Mouse (Mus musculus) fibroblast of lung, adult 2 months (primary cell): ENCODE results near the gene Clrn1.
"Not testable (repeated sequence)": the region's sequence is repeated elsewhere in the genome, so short reads cannot be mapped to it uniquely, and the experiment has no call there.

Source experiments
- DNase-seq: peaks from one replicate; pipeline ENCODE4 v3.0.0-alpha.2; 2011; ENCODE audit warnings: low read depth

Clrn1 gene

GRCm38 (mm10) chr3:58884801-58885573 is at the start of gene Clrn1:
Clrn1 (minus strand) TSS chr3:58885340.
- no peak for DNase-seq

GRCm38 (mm10) chr3:58924027-58924426 is 38.9 kb upstream of the Clrn1 start:
- DNase-seq, result no peak

- no peak for DNase-seq
These were observed 38.0 kb upstream of the Clrn1 start for GRCm38 (mm10) chr3:58923140-58923539.

- no peak for DNase-seq
These were observed 37.5 kb upstream of the Clrn1 start for GRCm38 (mm10) chr3:58922636-58923035.

GRCm38 (mm10) chr3:58921316-58921715 is 36.2 kb upstream of the Clrn1 start:
- DNase-seq, result no peak

- no peak for DNase-seq
These were observed 19.5 kb upstream of the Clrn1 start for GRCm38 (mm10) chr3:58904656-58905055.

- DNase-seq, result no peak
These were observed 17.1 kb upstream of the Clrn1 start for GRCm38 (mm10) chr3:58902051-58902758.

GRCm38 (mm10) chr3:58895131-58895530 is 10.0 kb upstream of the Clrn1 start:
- no peak for DNase-seq

GRCm38 (mm10) chr3:58894529-58894928 is 9.4 kb upstream of the Clrn1 start:
- no peak for DNase-seq

GRCm38 (mm10) chr3:58889670-58890069 is 4.5 kb upstream of the Clrn1 start:
- no peak for DNase-seq

GRCm38 (mm10) chr3:58888131-58888715 is 3.1 kb upstream of the Clrn1 start:
- DNase-seq, result no peak

- DNase-seq, result no peak
These were observed 2.6 kb upstream of the Clrn1 start for GRCm38 (mm10) chr3:58887719-58888118.

- no peak for DNase-seq
These were observed 1.6 kb downstream of the Clrn1 start for GRCm38 (mm10) chr3:58883511-58883907.

GRCm38 (mm10) chr3:58882878-58883510 is 2.1 kb downstream of the Clrn1 start:
- DNase-seq, result peak; percentile 5

GRCm38 (mm10) chr3:58881016-58881415 is 4.1 kb downstream of the Clrn1 start:
- DNase-seq, result no peak

- DNase-seq, result no peak
These were observed 5.0 kb downstream of the Clrn1 start for GRCm38 (mm10) chr3:58880181-58880580.

- DNase-seq, result not testable (repeated sequence)
These were observed 13.3 kb downstream of the Clrn1 start for GRCm38 (mm10) chr3:58871882-58872281.

GRCm38 (mm10) chr3:58865690-58866089 is 19.4 kb downstream of the Clrn1 start:
- no peak for DNase-seq

- no peak for DNase-seq
These were observed 22.2 kb downstream of the Clrn1 start for GRCm38 (mm10) chr3:58862976-58863375.

GRCm38 (mm10) chr3:58843415-58843814 is 41.7 kb downstream of the Clrn1 start:
- no peak for DNase-seq

GRCm38 (mm10) chr3:58833442-58834160 is 51.5 kb downstream of the Clrn1 start:
- no peak for DNase-seq

GRCm38 (mm10) chr3:58832888-58833287 is 52.3 kb downstream of the Clrn1 start:
- peak; percentile 8 for DNase-seq
